Mouse (Mus musculus): ENCODE results near the gene Nlrp4b. TPM values are rescaled to one million over a fixed set of nuclear protein-coding genes. Genes with fewer than 3 reads are reported as not detected.

The Nlrp4b gene
- polyA plus RNA-seq (2021; fragmentation: Nextera tagmentation), result not detected in 2 replicates
- long read RNA-seq, experiment 1, result 0 reads
- long read RNA-seq, experiment 2, result 0 reads

GRCm38 (mm10) chr7:10687489-10687888 is at the start of gene Nlrp4b:
Gene Nlrp4b (plus strand): TSS chr7:10687789.

DNA sequence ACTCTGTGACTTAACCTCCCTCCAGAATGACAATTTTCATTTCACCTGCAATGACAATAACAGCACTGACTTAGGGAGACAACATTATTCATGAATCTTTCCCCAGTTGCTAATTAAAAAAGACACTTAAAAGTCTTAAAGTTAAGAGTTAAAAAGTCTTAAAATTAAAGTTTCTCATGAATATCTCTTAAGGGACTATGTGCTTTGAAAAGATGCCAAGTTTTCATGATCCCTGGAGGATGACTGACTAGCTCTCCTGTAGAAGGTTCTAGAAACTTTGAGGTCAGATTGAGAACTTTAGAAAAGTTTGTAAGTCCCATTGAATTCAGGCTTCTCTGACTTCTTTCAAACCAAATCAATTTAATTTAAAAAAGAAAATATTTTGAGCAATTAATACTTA is 66.7 kb downstream of the Nlrp4b start, which contains the start of gene Vmn1r71:
Gene Vmn1r71 (minus strand): TSS at position 101 of the 400 bp plus-strand sequence.

Other genes starting within 250 kb of the Nlrp4b start
- gene Vmn1r67, start 244.5 kb upstream of the Nlrp4b start, polyA plus RNA-seq (2021; fragmentation: Nextera tagmentation), result not detected in 2 replicates
- 5.0 and 5.4 TPM in 2 replicates for gene Zik1, start 192.4 kb upstream of the Nlrp4b start, polyA plus RNA-seq (2021; fragmentation: Nextera tagmentation)
- gene Vmn1r68, start 129.3 kb upstream of the Nlrp4b start, polyA plus RNA-seq (2021; fragmentation: Nextera tagmentation), result not detected in 2 replicates
- gene Vmn1r69, start 74.1 kb upstream of the Nlrp4b start, polyA plus RNA-seq (2021; fragmentation: Nextera tagmentation), result not detected in 2 replicates
- gene Vmn1r70, start 56.3 kb upstream of the Nlrp4b start, polyA plus RNA-seq (2021; fragmentation: Nextera tagmentation), result not detected in 2 replicates
- gene Vmn1r71, start 66.6 kb downstream of the Nlrp4b start, polyA plus RNA-seq (2021; fragmentation: Nextera tagmentation), result not detected in 2 replicates
- gene Zscan4b, start 217.3 kb downstream of the Nlrp4b start, polyA plus RNA-seq (2021; fragmentation: Nextera tagmentation), result not detected in 2 replicates